Mouse (Mus musculus) adrenal gland, postnatal 14 days (tissue): Measurements from ENCODE around the gene Zfp420. TPM values are rescaled to one million over a fixed set of nuclear protein-coding genes. Genes with fewer than 3 reads are reported as not detected.

ENCODE experiments used
- DNase-seq: peaks from one replicate; pipeline ENCODE4 v3.0.0; 2021; ENCODE audit warnings: mixed read lengths
- microRNA-seq, 2 experiments: library from miRNA; unstranded; fragments of <30 nt; microRNA quantifications; one replicate each; pipeline ENCODE4 v1.2.0; 2021
- total RNA-seq: library from RNA; stranded (reverse); gene quantifications from 2 replicates; pipeline ENCODE4 v1.2.3, GENCODE M21; 2021

Gene Zfp420
- total RNA-seq, 1 experiment from 2014 or later: 4.3 TPM

DNA sequence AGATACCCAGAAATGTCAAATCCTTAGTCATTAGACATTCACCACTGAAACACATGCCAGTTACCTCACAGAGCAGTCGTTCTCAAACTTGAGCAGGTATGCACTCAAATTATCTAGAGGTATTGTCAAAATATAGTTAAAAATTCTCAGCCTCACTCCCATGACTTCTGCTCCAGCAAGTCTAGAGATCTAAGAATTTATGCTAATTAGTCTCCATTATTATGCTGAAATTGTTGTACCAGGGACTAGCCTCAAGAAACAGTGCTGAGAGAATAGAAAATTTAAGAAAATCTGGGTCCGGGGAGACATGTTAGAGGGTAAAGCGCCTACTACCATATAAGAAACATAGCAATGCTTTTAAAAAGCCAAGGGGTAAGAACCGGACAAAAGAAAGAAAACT, 44.3 kb downstream of the Zfp420 start:
- DNase-seq: no peak

DNA sequence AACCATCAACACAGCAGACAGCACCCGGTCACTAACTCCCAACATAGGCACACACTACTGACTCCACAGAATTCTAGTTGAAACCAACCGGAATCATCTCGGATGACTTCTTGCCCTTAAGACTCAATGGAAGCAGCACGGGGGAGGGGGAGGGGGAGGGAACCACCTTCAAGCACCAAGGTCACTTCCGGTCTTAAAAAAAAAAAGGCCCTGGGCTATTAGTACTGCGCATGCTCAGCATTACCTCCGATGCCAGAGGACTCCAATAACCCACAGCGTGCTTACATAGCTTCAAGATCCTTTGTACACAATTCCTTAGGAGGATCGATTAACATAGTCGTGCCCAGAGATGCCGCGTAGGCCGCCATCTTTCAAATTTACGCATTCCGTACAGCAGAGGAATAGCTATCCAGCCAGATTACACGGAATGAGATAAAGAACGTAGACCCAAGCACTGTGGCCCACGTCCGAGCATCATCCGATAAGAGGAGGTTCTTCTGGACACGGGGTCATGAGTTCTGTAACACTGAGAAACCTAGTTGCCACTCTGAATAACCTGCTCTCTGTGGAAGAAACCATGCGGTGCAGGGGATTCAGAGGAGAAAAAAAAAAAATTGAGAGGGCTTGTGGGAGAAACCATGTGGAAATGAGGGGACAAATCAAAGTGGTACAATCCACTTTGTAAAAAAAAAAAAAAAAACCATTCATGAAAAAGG, 46.3 kb downstream of the Zfp420 start, which contains the start of gene Zfp27:
Zfp27 (minus strand) TSS at position 607 of the 716 bp plus-strand sequence.
- DNase-seq: peak; percentile 65

DNA sequence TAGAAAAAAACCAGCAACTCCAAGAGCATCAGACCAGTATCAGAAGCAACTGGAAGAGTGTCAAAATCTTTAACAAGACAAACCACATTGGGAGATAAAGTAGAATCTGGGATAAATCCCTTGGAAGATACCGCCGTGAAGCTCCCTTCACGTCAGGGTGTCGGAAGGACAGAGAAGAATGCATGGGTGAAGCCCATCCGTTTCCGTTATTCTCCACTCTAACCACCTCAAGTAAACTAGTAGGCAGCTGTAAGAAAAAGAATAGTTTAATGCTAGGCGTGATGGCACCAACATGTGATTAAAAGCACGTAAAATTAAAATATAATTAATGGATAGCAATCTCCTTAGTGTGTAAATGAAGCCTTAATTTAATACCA, 46.9 kb downstream of the Zfp420 start:
- no peak for DNase-seq

DNA sequence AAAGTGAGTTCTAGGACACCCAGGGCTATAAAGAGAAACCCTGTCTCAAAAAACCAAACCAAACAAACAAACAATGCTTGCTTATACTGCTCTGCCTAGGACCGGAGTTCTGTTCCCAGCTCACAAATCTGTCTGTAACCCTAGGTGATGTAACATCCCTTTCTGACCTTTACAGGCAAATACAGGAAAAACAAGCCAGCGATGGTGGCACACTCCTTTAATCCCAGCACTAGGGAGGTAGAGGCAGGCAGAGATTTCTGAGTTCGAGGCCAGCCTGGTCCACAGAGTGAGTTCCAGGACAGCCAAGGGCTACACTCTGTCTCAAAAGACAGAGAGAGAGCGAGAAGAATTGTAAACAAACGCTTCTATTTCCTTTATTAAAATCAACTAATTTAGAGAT, 47.4 kb downstream of the Zfp420 start:
- no peak for DNase-seq

DNA sequence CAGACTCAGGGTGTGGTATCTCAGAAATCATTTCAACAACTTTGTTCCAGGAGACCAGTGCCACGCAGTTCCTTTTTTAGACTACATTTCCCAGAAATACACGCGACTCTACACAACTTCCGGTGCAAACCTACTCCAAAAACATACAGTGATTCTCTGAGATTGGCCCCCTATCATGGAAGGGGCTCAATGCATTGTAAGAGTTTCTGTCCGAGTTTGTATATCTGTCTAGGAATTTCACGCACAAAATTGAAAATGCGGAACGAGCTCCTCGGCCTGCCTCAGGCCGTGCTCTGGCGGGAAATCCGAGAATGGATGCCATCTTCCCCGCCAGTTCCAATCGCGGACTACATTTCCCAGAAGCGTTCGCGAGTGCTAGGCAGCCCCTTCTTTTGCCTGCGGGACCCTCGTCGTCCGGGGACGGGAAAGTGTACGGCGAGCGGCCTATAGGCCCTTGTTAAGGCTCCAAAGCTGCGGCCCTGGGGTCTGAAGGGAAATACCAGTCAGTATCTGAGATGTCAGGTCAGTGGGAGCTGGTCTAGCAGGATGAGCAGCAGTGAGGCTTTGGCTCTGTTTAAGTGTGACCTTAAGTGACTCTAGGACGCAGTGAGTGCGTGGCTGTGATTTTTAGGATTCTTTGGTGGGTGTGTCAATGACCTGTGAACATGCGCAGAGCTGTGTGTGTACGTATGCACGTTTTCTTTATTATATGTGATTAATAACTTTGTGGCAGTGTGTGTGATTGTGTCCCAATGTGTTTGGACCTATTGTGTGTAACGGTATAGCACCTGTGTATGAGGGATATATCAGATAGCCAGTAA, 48.6 kb downstream of the Zfp420 start, which contains the start of gene Zfp383:
Zfp383 (plus strand) TSS at position 94 of the 821 bp plus-strand sequence.
- peak; percentile 88 for DNase-seq

DNA sequence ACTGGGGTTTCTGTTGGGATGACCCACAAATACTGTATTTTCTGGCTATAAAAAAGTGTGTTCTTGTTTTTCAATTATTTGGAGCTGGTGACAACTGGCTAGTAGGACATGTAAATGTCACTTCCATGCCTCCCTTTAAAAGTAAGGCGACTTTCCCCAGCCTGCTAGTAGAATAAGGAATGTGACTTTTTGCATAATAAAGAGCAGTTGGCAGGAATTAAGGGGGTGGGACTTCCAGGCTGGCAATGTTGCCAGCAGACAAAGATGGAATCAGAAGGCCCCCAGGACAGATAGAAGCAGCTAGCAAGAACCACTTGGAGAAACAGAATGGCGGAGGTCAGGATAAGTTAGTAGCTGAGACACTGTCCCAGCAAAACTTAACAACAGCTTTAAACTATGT, 50.5 kb downstream of the Zfp420 start:
- DNase-seq: no peak

DNA sequence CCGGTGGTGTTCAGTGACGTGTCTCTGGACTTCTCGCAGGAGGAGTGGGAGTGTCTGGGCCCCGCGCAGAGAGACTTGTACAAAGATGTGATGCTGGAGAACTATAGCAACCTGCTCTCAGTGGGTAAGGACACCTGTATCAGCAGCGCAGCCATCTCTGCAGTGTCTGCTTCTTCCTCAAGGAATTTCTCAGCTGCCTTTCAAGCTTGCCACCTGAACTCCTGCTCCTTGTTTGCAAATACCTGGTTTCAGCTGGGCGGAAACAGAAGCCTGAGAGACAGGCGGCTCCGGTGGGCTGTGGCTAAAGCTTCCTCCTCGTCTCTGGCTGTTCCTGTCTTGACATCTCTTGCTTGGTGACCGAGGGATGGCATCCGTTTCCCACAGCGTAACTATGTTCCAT, 52.4 kb downstream of the Zfp420 start:
- no peak for DNase-seq

DNA sequence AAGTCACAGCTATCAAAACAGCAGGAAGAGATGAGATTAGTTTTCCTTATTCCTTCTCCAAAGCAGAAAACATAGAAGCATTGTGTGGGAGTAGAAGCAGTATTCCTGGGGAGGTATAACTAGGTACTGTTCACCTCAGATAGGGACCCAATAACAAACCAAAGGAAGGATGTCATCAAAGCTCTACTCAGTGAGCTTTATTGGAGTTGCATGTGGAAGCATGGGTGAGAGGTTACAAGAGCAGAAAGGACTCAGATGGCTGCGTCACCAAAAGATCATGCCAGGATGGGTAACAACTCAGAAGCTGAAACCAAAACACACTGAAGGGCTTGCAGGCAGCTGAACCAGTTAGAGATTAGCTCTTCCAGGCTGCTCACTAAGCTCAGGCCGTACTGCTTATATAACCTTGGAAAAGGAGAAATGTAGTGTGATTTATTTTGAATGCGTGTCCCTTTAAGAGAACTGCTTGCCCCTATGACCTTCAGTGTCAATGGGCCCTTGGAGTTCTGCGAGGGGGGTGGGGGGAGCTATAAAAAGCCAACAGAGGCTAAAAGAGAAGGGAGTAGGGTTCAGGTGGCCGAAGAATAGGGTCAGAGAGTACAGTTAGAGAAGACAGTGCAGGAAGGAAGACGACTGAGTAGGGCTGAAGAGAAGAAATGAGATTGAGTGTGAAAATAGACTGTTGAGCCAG, 57.7 kb downstream of the Zfp420 start:
- DNase-seq: no peak

DNA sequence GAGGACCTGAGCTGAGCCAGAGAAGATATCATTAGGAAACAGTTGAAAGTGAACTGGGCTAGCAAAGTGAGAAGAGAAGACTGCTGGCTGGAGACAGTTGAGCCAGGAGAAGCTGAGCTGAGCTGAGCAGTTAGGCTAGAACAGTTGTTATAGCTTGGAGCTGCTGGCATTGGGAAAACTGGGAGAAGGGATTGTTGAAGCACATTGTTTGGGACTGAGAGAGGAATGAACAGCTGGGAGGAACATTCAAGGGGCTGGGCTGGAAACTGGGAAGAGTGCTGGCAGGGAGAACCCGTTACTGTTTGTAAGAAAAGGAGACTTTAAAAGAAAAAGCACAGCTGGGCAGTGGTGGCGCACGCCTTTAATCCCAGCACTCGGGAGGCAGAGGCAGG, 58.3 kb downstream of the Zfp420 start:
- DNase-seq: no peak

DNA sequence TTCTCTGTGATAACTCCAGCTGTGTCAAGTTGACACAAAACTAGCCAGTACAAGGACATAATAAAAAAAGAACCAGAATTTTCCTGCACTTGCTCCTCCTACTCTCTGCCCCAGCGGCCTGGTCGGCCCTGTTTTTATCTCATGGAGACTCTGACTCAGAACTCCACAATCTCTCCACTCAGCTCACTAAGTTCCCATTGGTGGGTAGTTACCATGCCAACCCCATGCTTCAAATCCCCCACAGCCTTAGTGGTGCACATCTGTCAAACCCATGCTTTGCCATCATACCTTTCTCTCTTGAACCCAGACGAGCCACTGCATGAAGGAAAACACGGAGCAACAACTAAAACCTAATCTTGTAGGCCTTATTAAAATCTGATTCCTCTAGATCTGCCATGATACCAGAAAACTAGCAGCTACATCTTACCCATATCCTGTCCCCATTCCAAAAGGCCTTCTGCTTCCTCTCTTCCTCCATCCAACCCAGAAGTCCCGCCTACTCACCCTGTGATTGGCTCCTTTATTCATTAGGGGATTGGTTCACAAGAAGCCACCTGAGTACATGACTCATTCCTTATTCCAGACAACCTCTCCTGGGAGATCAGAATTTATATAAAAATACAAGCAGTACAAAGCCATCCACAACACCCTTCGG, 61.8 kb downstream of the Zfp420 start:
- peak; percentile 23 for DNase-seq

DNA sequence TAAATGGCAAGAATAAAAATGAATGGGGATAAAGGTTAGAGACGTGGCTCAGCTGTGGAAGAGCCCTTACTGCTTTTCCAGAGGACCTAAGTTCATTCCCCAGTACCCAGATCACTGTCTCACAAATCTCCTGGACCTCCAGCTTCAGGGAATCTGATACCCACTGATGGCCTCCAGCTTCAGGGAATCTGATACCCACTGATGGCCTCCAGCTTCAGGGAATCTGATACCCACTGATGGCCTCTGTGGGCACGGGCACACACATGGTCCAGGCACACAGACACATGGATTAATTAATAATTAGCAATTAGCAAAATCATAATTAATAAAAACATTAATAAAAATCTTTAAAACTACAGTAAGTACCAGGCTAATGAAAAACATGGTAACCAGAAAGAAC, 63.0 kb downstream of the Zfp420 start:
- DNase-seq: no peak

Small RNA genes within 50 kb of the gene (microRNA-seq; reads per million reads assigned to microRNA genes)
- gene Mir7668: 1.1 to 2.1 reads per million in 2 experiments

Other genes with a start within 250 kb of the Zfp420 start
- gene Catsperg2, start 132.9 kb upstream of the Zfp420 start, total RNA-seq: not detected in 2 replicates
- gene Zfp84, start 91.4 kb upstream of the Zfp420 start, total RNA-seq: 14.6 and 15.4 TPM in 2 replicates
- gene Zfp30, start 76.0 kb upstream of the Zfp420 start, total RNA-seq: 3.6 and 4.1 TPM in 2 replicates
- 13.3 and 14.1 TPM in 2 replicates for gene Zfp790, start 43.9 kb upstream of the Zfp420 start, total RNA-seq
- 1.1 and 3.3 TPM in 2 replicates for gene Zfp940, start 6.3 kb upstream of the Zfp420 start, total RNA-seq
- 11.9 and 12.2 TPM in 2 replicates for gene Zfp27, start 46.6 kb downstream of the Zfp420 start, total RNA-seq
- 4.7 and 6.5 TPM in 2 replicates for gene Zfp383, start 48.2 kb downstream of the Zfp420 start, total RNA-seq
- gene Zfp74, start 94.1 kb downstream of the Zfp420 start, total RNA-seq: 10.1 and 12.4 TPM in 2 replicates
- gene Zfp568, start 124.0 kb downstream of the Zfp420 start, total RNA-seq: 15.2 and 16.4 TPM in 2 replicates
- 2.0 and 3.7 TPM in 2 replicates for gene Zfp14, start 191.4 kb downstream of the Zfp420 start, total RNA-seq
- 2.7 TPM in 1 of 2 replicates, not detected in the other for gene Zfp82, start 212.9 kb downstream of the Zfp420 start, total RNA-seq
- gene Gm26920, start 230.4 kb downstream of the Zfp420 start, total RNA-seq: 0.45 and 1.4 TPM in 2 replicates
- 1.6 and 2.5 TPM in 2 replicates for gene Zfp566, start 230.5 kb downstream of the Zfp420 start, total RNA-seq
- 36.9 and 45.6 TPM in 2 replicates for gene Zfp260, start 234.8 kb downstream of the Zfp420 start, total RNA-seq